Mouse (Mus musculus) T-cell, adult 66 days (primary cell): ENCODE measurements around the gene Lrrc2. TPM values are rescaled to one million over a fixed set of nuclear protein-coding genes. Genes with fewer than 3 reads are reported as not detected.

Source experiments
- total RNA-seq, 2 experiments: library from RNA; stranded (reverse); gene quantifications; 3 replicates in 1 of 2; 4 replicates in 1 of 2; pipeline ENCODE4 v1.2.4; 2023

Lrrc2 gene
- under 1 TPM; 0.15 to 0.35 TPM for total RNA-seq

DNA sequence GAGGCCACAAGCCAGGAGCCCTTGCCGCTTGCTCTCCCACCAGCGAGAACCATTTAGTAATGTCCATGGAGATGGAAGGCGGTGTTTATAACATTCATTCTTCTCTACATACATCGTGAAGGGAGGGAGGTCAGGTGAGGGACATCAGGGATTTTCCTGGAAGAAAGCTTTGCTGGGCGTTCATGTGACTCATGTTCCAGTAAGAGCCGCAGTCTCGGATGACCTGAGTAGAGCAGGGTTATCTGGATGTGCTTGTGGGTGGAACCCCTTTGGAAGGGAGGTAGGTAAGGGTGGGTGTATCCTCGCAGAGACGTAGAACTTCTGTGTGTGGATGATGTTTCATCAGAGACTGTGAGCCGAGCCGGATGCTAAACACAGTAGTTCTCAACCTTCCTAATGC lies at the start of gene Lrrc2:
Lrrc2 (plus strand) TSS at position 149 of the 400 bp plus-strand sequence.

DNA sequence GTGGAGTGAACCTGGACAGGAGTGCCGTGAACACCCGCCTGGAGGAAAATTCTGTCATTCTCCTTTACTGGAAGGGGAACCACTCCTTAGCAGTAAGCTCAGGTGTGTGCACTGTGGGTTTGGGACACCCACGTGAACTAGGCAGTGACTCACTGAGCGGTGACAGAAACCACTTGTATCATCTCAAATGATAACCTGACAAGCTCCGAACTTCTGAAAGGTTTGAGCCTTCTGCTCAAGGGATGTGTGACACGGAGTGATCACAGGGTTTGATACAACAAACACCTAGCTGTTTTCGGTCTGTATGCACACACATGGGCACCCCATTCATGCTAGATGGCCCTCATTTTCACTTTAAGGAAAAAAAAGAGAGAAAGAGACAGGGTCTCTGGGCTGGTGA lies 34.6 kb upstream of the Lrrc2 start, which contains the start of gene Fam240a:
Fam240a (minus strand) TSS at position 76 of the 400 bp plus-strand sequence.

DNA sequence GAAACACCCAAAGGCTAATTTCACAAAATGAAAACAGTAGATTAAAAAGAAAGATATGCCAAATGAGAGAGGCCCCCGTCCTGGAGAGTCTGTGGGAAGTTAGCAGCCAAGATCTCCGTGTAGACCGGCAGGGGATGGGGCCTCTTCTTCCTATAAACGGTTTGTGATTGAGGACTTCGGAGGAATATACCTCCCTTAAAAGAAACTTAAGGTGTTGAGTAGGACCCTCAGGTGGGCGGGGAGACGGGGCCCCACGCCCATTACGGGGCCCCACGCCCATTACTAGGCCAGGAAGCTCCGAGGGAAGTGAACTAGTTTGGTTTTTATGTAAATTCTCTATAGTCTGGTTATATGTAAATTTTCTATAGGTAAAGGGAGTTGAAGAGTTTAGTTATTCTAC lies 5.4 kb upstream of the Lrrc2 start, which contains the start of gene Tdgf1:
Tdgf1 (minus strand) TSS at position 233 of the 400 bp plus-strand sequence.

DNA sequence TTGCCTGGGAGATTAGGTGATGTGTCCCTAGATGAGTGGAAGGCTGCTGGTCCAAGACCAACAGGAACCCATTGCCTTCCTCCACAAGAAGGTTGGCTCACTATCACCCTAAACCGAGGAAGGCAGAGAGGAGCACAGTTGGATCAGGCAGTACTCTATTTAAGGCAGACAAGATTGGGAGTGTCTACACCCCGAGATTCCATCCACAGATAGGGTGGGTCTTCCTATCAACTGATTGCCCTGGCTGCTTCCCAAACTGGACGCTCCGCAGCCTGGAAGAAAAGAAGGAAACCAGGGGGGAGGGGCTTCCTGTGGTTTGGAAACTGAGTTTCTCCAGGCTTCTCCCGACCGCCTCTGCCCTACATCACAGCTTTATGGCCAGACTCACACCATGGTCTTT lies 38.9 kb downstream of the Lrrc2 start, which contains the start of gene Rtp3:
Rtp3 (minus strand) TSS at position 380 of the 400 bp plus-strand sequence.

DNA sequence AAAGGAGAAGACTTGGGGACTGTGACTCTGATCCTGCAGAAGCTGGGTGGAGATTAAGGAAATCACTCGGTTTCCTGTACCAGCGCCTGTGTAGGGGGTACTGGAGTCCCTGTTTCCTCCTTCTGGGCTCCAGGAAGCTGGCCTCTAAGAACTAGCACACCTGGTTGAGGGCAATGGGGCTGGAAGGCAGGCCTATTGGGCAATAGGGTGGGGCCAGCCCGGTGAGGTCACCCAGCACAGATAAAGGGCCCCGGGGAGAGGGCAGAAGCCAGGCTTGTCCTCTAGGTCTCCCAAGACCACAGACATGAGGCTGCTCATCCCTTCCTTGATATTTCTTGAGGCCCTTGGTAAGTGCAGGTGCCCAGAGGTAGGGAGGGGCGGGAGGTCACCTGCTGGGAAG lies 67.7 kb downstream of the Lrrc2 start, which contains the start of gene Ltf:
Ltf (plus strand) TSS at position 250 of the 400 bp plus-strand sequence.

Other genes starting within 250 kb of the Lrrc2 start
- gene Myl3, start 209.7 kb upstream of the Lrrc2 start, total RNA-seq = not detected
- not detected for gene Pth1r, start 204.4 kb upstream of the Lrrc2 start, total RNA-seq
- not detected for gene Prss42, start 153.4 kb upstream of the Lrrc2 start, total RNA-seq
- gene Prss44, start 137.6 kb upstream of the Lrrc2 start, total RNA-seq = not detected
- not detected for gene Prss43, start 124.9 kb upstream of the Lrrc2 start, total RNA-seq
- gene Prss45, start 117.0 kb upstream of the Lrrc2 start, total RNA-seq = not detected
- gene Prss46, start 107.0 kb upstream of the Lrrc2 start, total RNA-seq = not detected
- gene Prss50, start 93.6 kb upstream of the Lrrc2 start, total RNA-seq = under 1 TPM in 1 of 2 experiments, not detected in 1; 0.92 TPM
- 100 to 1,000 TPM; 470 to 474 TPM for gene Als2cl, start 71.7 kb upstream of the Lrrc2 start, total RNA-seq
- gene Tmie, start 71.4 kb upstream of the Lrrc2 start, total RNA-seq = 10 to 100 TPM; 29.8 to 30.7 TPM
- 1 to 10 TPM; 3.6 to 5.6 TPM for gene Fam240a, start 34.7 kb upstream of the Lrrc2 start, total RNA-seq
- under 1 TPM in 1 of 2 experiments, not detected in 1; 0.86 TPM for gene Tdgf1, start 5.4 kb upstream of the Lrrc2 start, total RNA-seq
- not detected for gene Rtp3, start 39.0 kb downstream of the Lrrc2 start, total RNA-seq
- gene Ltf, start 67.7 kb downstream of the Lrrc2 start, total RNA-seq = 1 to 10 TPM; 4.8 to 5.4 TPM
- 1 to 10 TPM; 3.1 to 4.7 TPM for gene Ccrl2, start 106.0 kb downstream of the Lrrc2 start, total RNA-seq
- 10 to 100 TPM; 27.0 to 27.1 TPM for gene Lrrfip2, start 166.0 kb downstream of the Lrrc2 start, total RNA-seq